ENCODE assay signal across 9 mouse cellular contexts in the genomic region with DNA sequence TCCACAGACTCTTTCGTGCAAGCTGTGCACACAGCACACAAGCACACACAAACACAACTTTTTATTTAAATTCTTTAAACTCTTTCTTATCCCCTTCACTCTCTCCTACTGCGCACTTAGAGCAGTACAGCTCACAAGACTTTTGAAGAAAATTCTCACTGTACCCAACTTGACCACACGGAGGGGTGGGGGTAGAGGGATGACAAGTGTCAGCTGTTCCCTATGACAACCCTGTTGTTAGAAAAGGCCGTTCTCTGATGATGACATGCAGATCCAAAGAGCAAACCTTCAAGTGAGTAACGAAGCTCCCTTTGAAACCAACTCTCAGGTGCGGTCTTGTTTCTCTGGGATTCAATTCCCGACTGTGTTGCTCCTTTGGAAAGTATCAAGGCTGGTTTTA. TPM values are rescaled to one million over a fixed set of nuclear protein-coding genes. Genes with fewer than 3 reads are reported as not detected.
DNase-seq lines count a peak whose midpoint lies in the region; ATAC-seq and TF ChIP-seq lines count a peak whose summit lies in the region.
"Had no signal": no experiment of that assay in that cellular context is flagged by ENCODE, and none has a peak within 500 bp of the region (broad histone marks: within the 10 kb centered on the region; RNA-seq: fewer than 3 reads in every experiment).

No protein-coding gene starts in this region.

- 38% methylated on average over 7 of the region's 7 CpGs for WGBS in cerebellum, adult 2 months
- WGBS in limb, embryonic 11.5 days = 46% methylated on average over 7 of the region's 7 CpGs
- WGBS in neural tube, embryonic 13.5 days = 47% methylated on average over 7 of the region's 7 CpGs

- H3K9me3 ChIP-seq in limb, embryonic 11.5 days (ENCODE audit: control insufficient read depth, low read length) = no peaks in the 10 kb centered on the region
- H3K9me3 ChIP-seq in neural tube, embryonic 13.5 days = no peaks in the 10 kb centered on the region

- peak overlapping the region; percentile 64 for H3K4me2 ChIP-seq in limb, embryonic 11.5 days (ENCODE audit: low read depth, severe bottlenecking)
- peak overlapping the region; percentile 68 for H3K4me2 ChIP-seq in neural tube, embryonic 13.5 days

- peak overlapping the region; percentile 92 for H3K4me3 ChIP-seq in cerebellum, adult 2 months (replicated peaks; ENCODE audit: insufficient read depth, low read depth, low read length)
- H3K4me3 ChIP-seq in embryonic fibroblast, embryonic 13.5 days (ENCODE audit: insufficient read depth, low read length) = peak overlapping the region; percentile 68
- H3K4me3 ChIP-seq in limb, embryonic 11.5 days (ENCODE audit: low read depth, low read length) = peak overlapping the region; percentile 67
- peak overlapping the region; percentile 62 for H3K4me3 ChIP-seq in neural tube, embryonic 13.5 days

- H3K4me1 ChIP-seq in cerebellum, adult 2 months (ENCODE audit: control insufficient read depth, insufficient read depth, low read length) = no peaks in the 10 kb centered on the region
- peaks cover 7% of the 10 kb centered on the region for H3K4me1 ChIP-seq in embryonic fibroblast, embryonic 13.5 days (ENCODE audit: control insufficient read depth, insufficient read depth, low read length)
- peaks cover 2% of the 10 kb centered on the region; the same call in 1 of the 2 replicates for H3K4me1 ChIP-seq in limb, embryonic 11.5 days (ENCODE audit: control insufficient read depth, insufficient read depth, low read length)
- peaks cover 17% of the 10 kb centered on the region for H3K4me1 ChIP-seq in neural tube, embryonic 13.5 days (replicated peaks)

- no peaks in the 10 kb centered on the region for H3K27me3 ChIP-seq in cerebellum, adult 2 months (ENCODE audit: control insufficient read depth, insufficient read depth, low read length)
- H3K27me3 ChIP-seq in limb, embryonic 11.5 days (ENCODE audit: control insufficient read depth, insufficient read depth, low read length) = no peaks in the 10 kb centered on the region
- no peaks in the 10 kb centered on the region for H3K27me3 ChIP-seq in neural tube, embryonic 13.5 days

- no peak overlapping the region for H3K27ac ChIP-seq in cerebellum, adult 2 months (ENCODE audit: insufficient read depth, low read length)
- H3K27ac ChIP-seq in embryonic fibroblast, embryonic 13.5 days (ENCODE audit: insufficient read depth, low read length) = no peak overlapping the region
- H3K27ac ChIP-seq in limb, embryonic 11.5 days (replicated peaks; ENCODE audit: low read depth, low read length) = no peak overlapping the region
- H3K27ac ChIP-seq in neural tube, embryonic 13.5 days (replicated peaks) = no peak overlapping the region

- no peak for ATAC-seq in limb, embryonic 11.5 days (ENCODE audit: insufficient number of reproducible peaks, low FRiP score, low TSS enrichment, low read depth)
- peak; percentile 24 for ATAC-seq in neural tube, embryonic 13.5 days (ENCODE audit: low read depth)

- TF ChIP-seq POLR2A in cerebellum, adult 2 months (IDR thresholded peaks at IDR 0.05; ENCODE audit: borderline replicate concordance, insufficient read depth, low read length) = no peak
- no peak for TF ChIP-seq POLR2A in embryonic fibroblast, embryonic 13.5 days (IDR thresholded peaks at IDR 0.05; ENCODE audit: low read depth, low read length)

- DNase-seq in cerebellum, adult 2 months = no peak
- no peak for DNase-seq in cerebellum, adult 9-10 months
- peak; percentile 25 for DNase-seq in 3T3-L1 (ENCODE audit: low read depth, low spot score)
- DNase-seq in limb, embryonic 11.5 days (ENCODE audit: low spot score) = no peak
- DNase-seq in left cerebral cortex, postnatal 14 days (ENCODE audit: low spot score in 2 of 2) = no peak
- DNase-seq in cerebellum, postnatal 14 days = no peak

- no peak for TF ChIP-seq CTCF in cerebellum, adult 2 months (IDR thresholded peaks at IDR 0.05; ENCODE audit: borderline replicate concordance, insufficient read depth, low read depth, low read length)
- no peak for TF ChIP-seq CTCF in embryonic fibroblast, embryonic 13.5 days (IDR thresholded peaks at IDR 0.05; ENCODE audit: borderline replicate concordance, insufficient read depth, low read length)

- no peaks in the 10 kb centered on the region for H3K36me3 ChIP-seq in limb, embryonic 11.5 days (ENCODE audit: control insufficient read depth, insufficient read depth, low read length)
- H3K36me3 ChIP-seq in neural tube, embryonic 13.5 days = peaks cover 9% of the 10 kb centered on the region; the same call in 1 of the 2 replicates

- intact Hi-C loops in left cerebral cortex, postnatal 14 days (cut with DNase I) = loop anchor here (1.0 to 5.0 kb wide), 3 partner anchors 65 to 1036 kb away; no protein-coding TSS in a partner anchor

- H3K9ac ChIP-seq in limb, embryonic 11.5 days (ENCODE audit: low read length) = peak overlapping the region; percentile 75
- peak overlapping the region; percentile 75 for H3K9ac ChIP-seq in neural tube, embryonic 13.5 days

RNA-seq across cellular contexts. Expression of gene Pts, which starts 0.7 kb away (rescaled TPM):
- 51.2 and 57.0 TPM in 2 replicates for polyA plus RNA-seq in cerebellum, adult 2 months (2012; rRNA removed)
- 21.4 and 28.7 TPM in 2 replicates for polyA plus RNA-seq in embryonic fibroblast, embryonic 13.5 days (2011; ENCODE audit: insufficient read length, low read depth, missing spikeins)
- 55.3 and 58.0 TPM in 2 replicates for polyA plus RNA-seq in limb, embryonic 11.5 days (2014; fragmentation: Nextera tagmentation; extraction: Ambion mirVana)
- polyA plus RNA-seq in neural tube, embryonic 13.5 days (2015; fragmentation: Nextera tagmentation; extraction: Ambion mirVana) = 104 and 128 TPM in 2 replicates
- 10 to 100 TPM; 35.6 to 41.3 TPM for total RNA-seq in left cerebral cortex, postnatal 14 days (2021)

RNA-seq across cellular contexts. Expression of gene Il18, which starts 26.8 kb away (rescaled TPM):
- 30.5 and 32.9 TPM in 2 replicates for polyA plus RNA-seq in cerebellum, adult 2 months (2012; rRNA removed)
- 3.3 and 4.4 TPM in 2 replicates for polyA plus RNA-seq in embryonic fibroblast, embryonic 13.5 days (2011; ENCODE audit: insufficient read length, low read depth, missing spikeins)
- 0.85 and 0.88 TPM in 2 replicates for polyA plus RNA-seq in limb, embryonic 11.5 days (2014; fragmentation: Nextera tagmentation; extraction: Ambion mirVana)
- 15.7 and 17.1 TPM in 2 replicates for polyA plus RNA-seq in neural tube, embryonic 13.5 days (2015; fragmentation: Nextera tagmentation; extraction: Ambion mirVana)
- 10 to 100 TPM; 24.1 to 24.4 TPM for total RNA-seq in left cerebral cortex, postnatal 14 days (2021)

RNA-seq across cellular contexts. Expression of gene Bco2, which starts 27.1 kb away (rescaled TPM):
- 1.1 and 1.4 TPM in 2 replicates for polyA plus RNA-seq in cerebellum, adult 2 months (2012; rRNA removed)
- not detected in 2 replicates for polyA plus RNA-seq in embryonic fibroblast, embryonic 13.5 days (2011; ENCODE audit: insufficient read length, low read depth, missing spikeins)
- 0.16 and 0.17 TPM in 2 replicates for polyA plus RNA-seq in limb, embryonic 11.5 days (2014; fragmentation: Nextera tagmentation; extraction: Ambion mirVana)
- polyA plus RNA-seq in neural tube, embryonic 13.5 days (2015; fragmentation: Nextera tagmentation; extraction: Ambion mirVana) = 0.28 and 0.35 TPM in 2 replicates
- total RNA-seq in left cerebral cortex, postnatal 14 days (2021) = 1 to 10 TPM; 2.7 to 2.8 TPM

RNA-seq across cellular contexts. Expression of gene Tex12, which starts 33.3 kb away (rescaled TPM):
- polyA plus RNA-seq in cerebellum, adult 2 months (2012; rRNA removed) = not detected in 2 replicates
- polyA plus RNA-seq in embryonic fibroblast, embryonic 13.5 days (2011; ENCODE audit: insufficient read length, low read depth, missing spikeins) = not detected in 2 replicates
- polyA plus RNA-seq in limb, embryonic 11.5 days (2014; fragmentation: Nextera tagmentation; extraction: Ambion mirVana) = not detected in 2 replicates
- polyA plus RNA-seq in neural tube, embryonic 13.5 days (2015; fragmentation: Nextera tagmentation; extraction: Ambion mirVana) = not detected in 2 replicates
- not detected for total RNA-seq in left cerebral cortex, postnatal 14 days (2021)
- polyA plus RNA-seq: large intestine, adult 2 months had no signal

RNA-seq across cellular contexts. Expression of gene Plet1, which starts 33.5 kb away (rescaled TPM):
- polyA plus RNA-seq in cerebellum, adult 2 months (2012; rRNA removed) = 0.11 and 0.23 TPM in 2 replicates
- polyA plus RNA-seq in embryonic fibroblast, embryonic 13.5 days (2011; ENCODE audit: insufficient read length, low read depth, missing spikeins) = not detected in 2 replicates
- 0.28 and 0.35 TPM in 2 replicates for polyA plus RNA-seq in limb, embryonic 11.5 days (2014; fragmentation: Nextera tagmentation; extraction: Ambion mirVana)
- 0.54 and 0.81 TPM in 2 replicates for polyA plus RNA-seq in neural tube, embryonic 13.5 days (2015; fragmentation: Nextera tagmentation; extraction: Ambion mirVana)
- not detected for total RNA-seq in left cerebral cortex, postnatal 14 days (2021)
